In genomic region chr2:11494841-11495255, GRCm38 (mm10) we compare ENCODE assay signal across 9 mouse cellular contexts. TPM values are rescaled to one million over a fixed set of nuclear protein-coding genes. Genes with fewer than 3 reads are reported as not detected.
DNase-seq lines count a peak whose midpoint lies in the region; ATAC-seq lines count a peak whose summit lies in the region.
"Had no signal": no experiment of that assay in that cellular context is flagged by ENCODE, and none has a peak within 500 bp of the region (broad histone marks: within the 10 kb centered on the region; RNA-seq: fewer than 3 reads in every experiment).

No protein-coding gene starts in this region.

- WGBS in kidney, embryonic 14.5 days: 80% methylated on average over 7 of the region's 7 CpGs

- H3K4me3 ChIP-seq in kidney, embryonic 14.5 days (ENCODE audit: low read length): no peak overlapping the region
- H3K4me3 ChIP-seq: stomach, embryonic 15.5 days had no signal

- H3K9me3 ChIP-seq in kidney, embryonic 14.5 days (ENCODE audit: control insufficient read depth, low read length): no peaks in the 10 kb centered on the region
- H3K9me3 ChIP-seq: stomach, embryonic 15.5 days had no signal

- H3K4me2 ChIP-seq in kidney, embryonic 14.5 days (replicated peaks; ENCODE audit: low read depth, low read length): no peak overlapping the region
- H3K4me2 ChIP-seq: stomach, embryonic 15.5 days had no signal

- H3K36me3 ChIP-seq in kidney, embryonic 14.5 days (ENCODE audit: control insufficient read depth, insufficient read depth, low read length): peaks cover 35% of the 10 kb centered on the region

- H3K27me3 ChIP-seq in kidney, embryonic 14.5 days (ENCODE audit: control insufficient read depth, insufficient read depth, low read length): no peaks in the 10 kb centered on the region
- H3K27me3 ChIP-seq: stomach, embryonic 15.5 days had no signal

- H3K27ac ChIP-seq in kidney, embryonic 14.5 days (ENCODE audit: low read depth, low read length): no peak overlapping the region
- H3K27ac ChIP-seq: stomach, embryonic 15.5 days had no signal

- ATAC-seq in kidney, embryonic 14.5 days (ENCODE audit: low FRiP score, low TSS enrichment): no peak
- no peak for ATAC-seq in activated CD4-positive, CD25-positive, alpha-beta regulatory T cell, adult 4 months

- peak; percentile 22 for DNase-seq in kidney, adult 18-20 months
- DNase-seq in cerebellum, adult 11-12 months: peak; percentile 58
- DNase-seq in heart, adult 8-10 months (ENCODE audit: low spot score): peak; percentile 51
- peak; percentile 39 to 59 for DNase-seq in layer of hippocampus, adult 8-10 months (ENCODE audit: low spot score in 2 of 2)
- DNase-seq in MN1 (ENCODE audit: low spot score): no peak
- no peak for DNase-seq in thymus, postnatal 0 days (ENCODE audit: low spot score)

- H3K9ac ChIP-seq in kidney, embryonic 14.5 days (ENCODE audit: low read depth, low read length): no peak overlapping the region
- H3K9ac ChIP-seq: stomach, embryonic 15.5 days had no signal

- 0 out of 2 replicates have a peak, but pooled peaks cover 3% of the 10 kb centered on the region for H3K4me1 ChIP-seq in kidney, embryonic 14.5 days (ENCODE audit: control insufficient read depth, insufficient read depth, low read length)

RNA-seq across cellular contexts. Expression of gene Pfkfb3, which starts 59.0 kb away (rescaled TPM):
- polyA plus RNA-seq in kidney, embryonic 14.5 days (2014; fragmentation: Nextera tagmentation; extraction: Ambion mirVana): 10.5 and 11.2 TPM in 2 replicates
- 10 to 100 TPM in 2 of 4 experiments, 1 to 10 TPM in 2; 5.5 to 14.7 (median 9.7) TPM for total RNA-seq in heart, adult 8-10 months (2022)
- total RNA-seq in layer of hippocampus, adult 8-10 months (2022): 10 to 100 TPM; 42.5 to 50.7 (median 45.4) TPM
- polyA plus RNA-seq in thymus, postnatal 0 days (2015; fragmentation: Nextera tagmentation; extraction: Ambion mirVana): 14.0 and 15.0 TPM in 2 replicates
- polyA plus RNA-seq in activated CD4-positive, CD25-positive, alpha-beta regulatory T cell, adult 4 months (2017; shearing (Covaris generic)): 10 to 100 TPM; 11.2 to 18.2 TPM

Comparison
In these comparisons a context has a peak if more than half of its experiments do, and no peak if none do; other contexts are left out.
1. DNase-seq: peak in kidney, adult 18-20 months (single experiment), cerebellum, adult 11-12 months (single experiment), heart, adult 8-10 months (single experiment) and layer of hippocampus, adult 8-10 months (2 of 2); none in MN1 (single experiment) and thymus, postnatal 0 days (single experiment).